Mouse (Mus musculus): ENCODE measurements at regions not wholly inside any gene's neighbourhood (a gene's known extent, or its start where the extent isn't known, plus 50 kb on each side); places are given as distances from the start of the nearest gene placed in this dataset.
A peak's percentile ranks its signal among the peaks of the same experiment; 100 is the strongest.

GRCm38 (mm10) chr10:37812405-37812851 lies 673.7 kb upstream of the Marcks start:
- Histone ChIP-seq H3K9ac (replicated peaks; ENCODE audit: low read length) (no peak overlapping the region), H3K4me1 (ENCODE audit: insufficient read depth, low read length) (0 out of 2 replicates have a peak, but pooled peaks cover 3% of the 10 kb centered on the region), H3K4me2 (replicated peaks; ENCODE audit: low read depth, low read length) (no peak overlapping the region), H3K36me3 (ENCODE audit: insufficient read depth, low read length) (no peaks in the 10 kb centered on the region), H3K27me3 (ENCODE audit: insufficient read depth, low read length) (no peaks in the 10 kb centered on the region), H3K4me3 (ENCODE audit: low read length) (no peak overlapping the region), H3K9me3 (ENCODE audit: low read length) (no peaks in the 10 kb centered on the region), H3K27ac (ENCODE audit: low read length) (no peak overlapping the region)
- ATAC-seq (ENCODE audit: low FRiP score, low TSS enrichment): 0 out of 2 replicates have a peak, but pooled peaks have one; percentile 23
- WGBS: 20% methylated on average over 3 of the region's 3 CpGs

GRCm38 (mm10) chr10:37811789-37812188 lies 673.1 kb upstream of the Marcks start:
- Histone ChIP-seq H3K4me1 (ENCODE audit: insufficient read depth, low read length) (0 out of 2 replicates have a peak, but pooled peaks cover 3% of the 10 kb centered on the region), H3K36me3 (ENCODE audit: insufficient read depth, low read length) (no peaks in the 10 kb centered on the region), H3K27me3 (ENCODE audit: insufficient read depth, low read length) (no peaks in the 10 kb centered on the region), H3K4me2 (replicated peaks; ENCODE audit: low read depth, low read length) (no peak overlapping the region), H3K4me3 (ENCODE audit: low read length) (no peak overlapping the region), H3K27ac (ENCODE audit: low read length) (no peak overlapping the region), H3K9me3 (ENCODE audit: low read length) (no peaks in the 10 kb centered on the region), H3K9ac (replicated peaks; ENCODE audit: low read length) (no peak overlapping the region)
- no peak for ATAC-seq (ENCODE audit: low FRiP score, low TSS enrichment)
- 80% methylated on average over 5 of the region's 5 CpGs for WGBS

DNA sequence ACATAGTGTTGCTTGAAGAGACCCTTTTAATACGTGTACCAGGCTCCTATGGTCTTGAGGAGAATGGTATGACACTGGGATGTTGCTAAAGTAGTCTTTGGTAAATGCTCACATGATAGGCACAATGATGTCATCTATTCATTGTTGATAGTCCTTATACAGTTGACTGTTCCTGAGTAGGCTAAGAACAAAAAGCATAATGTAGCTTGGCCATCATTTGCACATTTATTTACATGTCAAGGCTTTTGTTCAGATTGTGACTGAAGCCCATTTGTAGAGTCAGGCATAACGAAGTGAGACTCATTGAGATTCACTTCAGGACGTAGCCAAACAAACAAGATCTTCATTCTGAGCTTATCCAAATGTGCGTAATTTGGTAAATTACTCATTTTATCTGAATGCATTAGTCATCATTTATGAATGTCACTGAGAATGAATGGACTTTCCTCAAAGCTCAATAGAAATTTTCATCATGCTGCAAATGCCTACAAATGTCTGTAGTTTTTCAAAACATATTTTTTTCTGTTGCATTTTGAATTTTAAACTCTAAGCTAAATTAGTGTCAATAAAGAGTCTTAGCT lies 664.6 kb upstream of the Marcks start:
- WGBS: 87% methylated on average over 4 of the region's 4 CpGs
- Histone ChIP-seq H3K36me3 (ENCODE audit: insufficient read depth, low read length) (no peaks in the 10 kb centered on the region), H3K4me2 (replicated peaks; ENCODE audit: low read depth, low read length) (no peak overlapping the region), H3K27ac (ENCODE audit: low read length) (no peak overlapping the region), H3K9ac (replicated peaks; ENCODE audit: low read length) (no peak overlapping the region), H3K4me1 (ENCODE audit: insufficient read depth, low read length) (no peaks in the 10 kb centered on the region), H3K27me3 (ENCODE audit: insufficient read depth, low read length) (no peaks in the 10 kb centered on the region), H3K9me3 (ENCODE audit: low read length) (no peaks in the 10 kb centered on the region), H3K4me3 (ENCODE audit: low read length) (no peak overlapping the region)
- ATAC-seq (ENCODE audit: low FRiP score, low TSS enrichment): no peak

- Histone ChIP-seq H3K9ac (replicated peaks; ENCODE audit: low read length) (no peak overlapping the region), H3K27me3 (ENCODE audit: insufficient read depth, low read length) (no peaks in the 10 kb centered on the region), H3K4me2 (replicated peaks; ENCODE audit: low read depth, low read length) (no peak overlapping the region), H3K4me3 (ENCODE audit: low read length) (no peak overlapping the region), H3K27ac (ENCODE audit: low read length) (no peak overlapping the region), H3K9me3 (ENCODE audit: low read length) (no peaks in the 10 kb centered on the region), H3K36me3 (ENCODE audit: insufficient read depth, low read length) (no peaks in the 10 kb centered on the region), H3K4me1 (ENCODE audit: insufficient read depth, low read length) (no peaks in the 10 kb centered on the region)
- 67% methylated on average over 2 of the region's 2 CpGs for WGBS
- no peak for ATAC-seq (ENCODE audit: low FRiP score, low TSS enrichment)
These were observed 660.7 kb upstream of the Marcks start for GRCm38 (mm10) chr10:37799397-37799796.

DNA sequence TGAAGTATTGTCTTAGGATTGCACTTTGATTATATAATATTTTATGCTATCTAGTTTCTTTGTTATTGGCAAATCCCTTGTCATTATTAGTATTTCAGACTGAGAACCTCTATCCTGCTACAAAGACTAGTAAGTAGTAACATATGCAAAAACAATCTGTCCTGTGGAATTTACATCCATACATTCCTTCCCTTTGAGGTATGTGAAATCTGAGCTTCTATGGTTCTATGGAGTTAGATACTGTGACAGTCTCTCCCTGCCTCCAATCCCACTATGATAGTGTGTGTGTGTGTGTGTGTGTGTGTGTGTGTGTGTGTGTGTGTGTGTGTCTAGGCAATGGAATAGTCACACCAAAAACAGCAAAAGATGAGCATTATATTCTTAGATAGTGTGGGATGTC lies 659.6 kb upstream of the Marcks start:
- Histone ChIP-seq H3K27me3 (ENCODE audit: insufficient read depth, low read length) (no peaks in the 10 kb centered on the region), H3K9ac (replicated peaks; ENCODE audit: low read length) (no peak overlapping the region), H3K4me3 (ENCODE audit: low read length) (no peak overlapping the region), H3K4me1 (ENCODE audit: insufficient read depth, low read length) (no peaks in the 10 kb centered on the region), H3K9me3 (ENCODE audit: low read length) (no peaks in the 10 kb centered on the region), H3K4me2 (replicated peaks; ENCODE audit: low read depth, low read length) (no peak overlapping the region), H3K36me3 (ENCODE audit: insufficient read depth, low read length) (no peaks in the 10 kb centered on the region), H3K27ac (ENCODE audit: low read length) (no peak overlapping the region)
- ATAC-seq (ENCODE audit: low FRiP score, low TSS enrichment): no peak

- Histone ChIP-seq H3K9ac (replicated peaks; ENCODE audit: low read length) (no peak overlapping the region), H3K4me3 (ENCODE audit: low read length) (no peak overlapping the region), H3K36me3 (ENCODE audit: insufficient read depth, low read length) (no peaks in the 10 kb centered on the region), H3K9me3 (ENCODE audit: low read length) (no peaks in the 10 kb centered on the region), H3K27ac (ENCODE audit: low read length) (no peak overlapping the region), H3K4me2 (replicated peaks; ENCODE audit: low read depth, low read length) (no peak overlapping the region), H3K4me1 (ENCODE audit: insufficient read depth, low read length) (no peaks in the 10 kb centered on the region), H3K27me3 (ENCODE audit: insufficient read depth, low read length) (no peaks in the 10 kb centered on the region)
- no peak for ATAC-seq (ENCODE audit: low FRiP score, low TSS enrichment)
- WGBS: 56% methylated on average over 5 of the region's 5 CpGs
These were observed 659.0 kb upstream of the Marcks start for GRCm38 (mm10) chr10:37797701-37798100.

GRCm38 (mm10) chr10:37792878-37793277 lies 654.2 kb upstream of the Marcks start:
- H3K4me1 ChIP-seq (ENCODE audit: insufficient read depth, low read length): no peaks in the 10 kb centered on the region
- H3K9me3 ChIP-seq (ENCODE audit: low read length): no peaks in the 10 kb centered on the region
- H3K9ac ChIP-seq (replicated peaks; ENCODE audit: low read length): no peak overlapping the region
- H3K4me3 ChIP-seq (ENCODE audit: low read length): no peak overlapping the region
- H3K27me3 ChIP-seq (ENCODE audit: insufficient read depth, low read length): no peaks in the 10 kb centered on the region
- H3K36me3 ChIP-seq (ENCODE audit: insufficient read depth, low read length): no peaks in the 10 kb centered on the region
- H3K27ac ChIP-seq (ENCODE audit: low read length): no peak overlapping the region
- no peak for ATAC-seq (ENCODE audit: low FRiP score, low TSS enrichment)
- H3K4me2 ChIP-seq (replicated peaks; ENCODE audit: low read depth, low read length): no peak overlapping the region
- 80% methylated on average over 3 of the region's 3 CpGs for WGBS

- WGBS: 84% methylated on average over 5 of the region's 5 CpGs
- no peak overlapping the region for H3K4me2 ChIP-seq (replicated peaks; ENCODE audit: low read depth, low read length)
- no peak overlapping the region for H3K27ac ChIP-seq (ENCODE audit: low read length)
- no peak overlapping the region for H3K4me3 ChIP-seq (ENCODE audit: low read length)
- no peak for ATAC-seq (ENCODE audit: low FRiP score, low TSS enrichment)
- H3K4me1 ChIP-seq (ENCODE audit: insufficient read depth, low read length): no peaks in the 10 kb centered on the region
- no peaks in the 10 kb centered on the region for H3K27me3 ChIP-seq (ENCODE audit: insufficient read depth, low read length)
- no peaks in the 10 kb centered on the region for H3K36me3 ChIP-seq (ENCODE audit: insufficient read depth, low read length)
- H3K9me3 ChIP-seq (ENCODE audit: low read length): no peaks in the 10 kb centered on the region
- H3K9ac ChIP-seq (replicated peaks; ENCODE audit: low read length): no peak overlapping the region
These were observed 649.3 kb upstream of the Marcks start for GRCm38 (mm10) chr10:37788049-37788448.

GRCm38 (mm10) chr10:37779383-37780302 lies 640.9 kb upstream of the Marcks start:
- Histone ChIP-seq H3K27ac (ENCODE audit: low read length) (no peak overlapping the region), H3K9ac (replicated peaks; ENCODE audit: low read length) (no peak overlapping the region), H3K4me1 (ENCODE audit: insufficient read depth, low read length) (0 out of 2 replicates have a peak, but pooled peaks cover 4% of the 10 kb centered on the region), H3K9me3 (ENCODE audit: low read length) (no peaks in the 10 kb centered on the region), H3K4me3 (ENCODE audit: low read length) (no peak overlapping the region), H3K36me3 (ENCODE audit: insufficient read depth, low read length) (no peaks in the 10 kb centered on the region), H3K27me3 (ENCODE audit: insufficient read depth, low read length) (no peaks in the 10 kb centered on the region), H3K4me2 (replicated peaks; ENCODE audit: low read depth, low read length) (no peak overlapping the region)
- ATAC-seq (ENCODE audit: low FRiP score, low TSS enrichment): no peak
- WGBS: 47% methylated on average over 2 of the region's 2 CpGs
